Mouse (Mus musculus) E14TG2a.4 (cell line): ENCODE data around the gene Antxr2.

Experiments
- CTCF ChIP-seq: conservative IDR thresholded peaks from 2 replicates; pipeline ENCODE4 v1.5.1; 2014; ENCODE audit warnings: low read length
- NANOG ChIP-seq: IDR thresholded peaks from 2 replicates; pipeline ENCODE4 v1.6.1; 2014; ENCODE audit warnings: borderline replicate concordance, low read length, mixed read lengths

GRCm38 (mm10) chr5:98055275-98055674, 24.4 kb upstream of the Antxr2 start:
- TF ChIP-seq CTCF = no peak
- TF ChIP-seq NANOG = no peak
